Mouse (Mus musculus): ENCODE measurements around the gene Cnnm3. TPM values are rescaled to one million over a fixed set of nuclear protein-coding genes. Genes with fewer than 3 reads are reported as not detected.
A peak's percentile ranks its signal among the peaks of the same experiment; 100 is the strongest.

The Cnnm3 gene
- polyA plus RNA-seq, 1 experiment from 2014 or later = 4.3 TPM

- peaks cover 30% of the 10 kb centered on the region for H3K4me1 ChIP-seq (ENCODE audit: control insufficient read depth, insufficient read depth, low read length)
- no peak for ATAC-seq (ENCODE audit: low FRiP score)
Measured at GRCm38 (mm10) chr1:36555798-36556395, 44.2 kb downstream of the Cnnm3 start.

DNA sequence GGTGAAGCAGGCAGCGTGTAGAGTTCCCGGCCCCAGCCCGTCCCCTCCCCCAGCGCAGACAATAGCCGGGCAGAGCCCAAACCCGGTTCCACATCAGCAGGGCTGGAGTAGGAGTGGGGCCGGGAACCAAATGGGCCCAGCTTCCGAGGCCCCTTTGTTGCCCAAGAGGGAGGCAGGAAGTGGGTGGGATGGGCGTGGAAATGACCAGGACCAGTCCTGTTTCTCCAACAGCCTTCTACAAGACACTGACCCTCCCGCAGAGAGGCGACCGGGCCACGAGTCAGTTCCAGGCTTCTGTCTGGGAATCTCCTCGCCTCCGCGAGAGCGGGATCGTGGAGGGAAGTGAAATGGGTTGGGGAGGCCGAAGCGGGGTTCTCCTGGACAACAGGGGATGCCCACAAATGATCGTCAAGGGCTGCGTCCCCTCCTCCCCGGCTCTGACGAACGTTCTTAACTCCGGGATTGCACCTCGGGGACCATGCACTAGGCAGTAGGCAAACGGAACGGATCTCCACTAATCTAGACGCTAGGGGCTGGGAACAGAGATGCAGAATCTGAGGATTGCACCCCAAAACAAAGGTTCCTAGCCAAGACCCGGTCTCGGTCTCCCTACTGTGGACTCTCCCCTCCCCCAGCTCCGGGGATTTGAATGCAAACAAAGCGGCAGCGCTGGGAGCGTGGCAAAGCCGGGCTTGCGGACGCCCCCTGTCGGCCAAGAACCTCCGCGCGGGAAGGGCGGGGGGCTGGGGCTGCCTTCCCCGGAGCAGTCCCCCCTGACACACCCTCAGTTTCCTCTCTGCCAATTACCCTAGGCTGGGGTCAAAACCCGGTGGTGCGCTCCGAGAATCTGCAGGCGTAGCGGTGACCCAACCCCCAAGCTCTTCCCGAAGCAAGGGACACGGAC, 45.1 kb downstream of the Cnnm3 start:
- peak overlapping the region; percentile 99 for H3K4me2 ChIP-seq
- under 1% methylated on average over 47 of the region's 52 CpGs for WGBS
- ATAC-seq (ENCODE audit: low FRiP score) (peak; percentile 79), DNase-seq (ENCODE audit: low spot score, missing footprints) (peak; percentile 100)
- no peaks in the 10 kb centered on the region for H3K27me3 ChIP-seq (ENCODE audit: control insufficient read depth, insufficient read depth, low read length)
- H3K4me3 ChIP-seq (ENCODE audit: low read depth, low read length) = peak overlapping the region; percentile 96
- H3K9me3 ChIP-seq (ENCODE audit: control insufficient read depth, low read length) = no peaks in the 10 kb centered on the region
- peaks cover 26% of the 10 kb centered on the region for H3K36me3 ChIP-seq (ENCODE audit: control insufficient read depth, insufficient read depth, low read length)
- peak overlapping the region; percentile 97 for H3K9ac ChIP-seq (ENCODE audit: low read length)
- H3K4me1 ChIP-seq (ENCODE audit: control insufficient read depth, insufficient read depth, low read length) = peaks cover 30% of the 10 kb centered on the region
- H3K27ac ChIP-seq (ENCODE audit: low read depth, low read length) = peak overlapping the region; percentile 95

More at GRCm38 (mm10) chr1:36555798-36556395, 44.2 kb downstream of the Cnnm3 start:
- DNase-seq (ENCODE audit: low spot score, missing footprints) = peak; percentile 94
- H3K27me3 ChIP-seq (ENCODE audit: control insufficient read depth, insufficient read depth, low read length) = no peaks in the 10 kb centered on the region
- peak overlapping the region; percentile 99 for H3K4me2 ChIP-seq
- H3K36me3 ChIP-seq (ENCODE audit: control insufficient read depth, insufficient read depth, low read length) = peaks cover 31% of the 10 kb centered on the region
- no peaks in the 10 kb centered on the region for H3K9me3 ChIP-seq (ENCODE audit: control insufficient read depth, low read length)
- 8% methylated on average over 8 of the region's 8 CpGs for WGBS
- peak overlapping the region; percentile 96 for H3K4me3 ChIP-seq (ENCODE audit: low read depth, low read length)
- peak overlapping the region; percentile 97 for H3K9ac ChIP-seq (ENCODE audit: low read length)
- peak overlapping the region; percentile 95 for H3K27ac ChIP-seq (ENCODE audit: low read depth, low read length)

GRCm38 (mm10) chr1:36557457-36558011, 45.9 kb downstream of the Cnnm3 start:
- H3K4me2 ChIP-seq = peak overlapping the region; percentile 99
- no peaks in the 10 kb centered on the region for H3K27me3 ChIP-seq (ENCODE audit: control insufficient read depth, insufficient read depth, low read length)
- peak overlapping the region; percentile 95 for H3K27ac ChIP-seq (ENCODE audit: low read depth, low read length)
- WGBS = under 1% methylated on average over 44 of the region's 48 CpGs
- H3K4me1 ChIP-seq (ENCODE audit: control insufficient read depth, insufficient read depth, low read length) = peaks cover 30% of the 10 kb centered on the region
- peak; percentile 66 for ATAC-seq (ENCODE audit: low FRiP score)
- peaks cover 18% of the 10 kb centered on the region for H3K36me3 ChIP-seq (ENCODE audit: control insufficient read depth, insufficient read depth, low read length)
- H3K4me3 ChIP-seq (ENCODE audit: low read depth, low read length) = peak overlapping the region; percentile 96
- H3K9me3 ChIP-seq (ENCODE audit: control insufficient read depth, low read length) = no peaks in the 10 kb centered on the region
- H3K9ac ChIP-seq (ENCODE audit: low read length) = peak overlapping the region; percentile 97
- DNase-seq (ENCODE audit: low spot score, missing footprints) = peak; percentile 98

DNA sequence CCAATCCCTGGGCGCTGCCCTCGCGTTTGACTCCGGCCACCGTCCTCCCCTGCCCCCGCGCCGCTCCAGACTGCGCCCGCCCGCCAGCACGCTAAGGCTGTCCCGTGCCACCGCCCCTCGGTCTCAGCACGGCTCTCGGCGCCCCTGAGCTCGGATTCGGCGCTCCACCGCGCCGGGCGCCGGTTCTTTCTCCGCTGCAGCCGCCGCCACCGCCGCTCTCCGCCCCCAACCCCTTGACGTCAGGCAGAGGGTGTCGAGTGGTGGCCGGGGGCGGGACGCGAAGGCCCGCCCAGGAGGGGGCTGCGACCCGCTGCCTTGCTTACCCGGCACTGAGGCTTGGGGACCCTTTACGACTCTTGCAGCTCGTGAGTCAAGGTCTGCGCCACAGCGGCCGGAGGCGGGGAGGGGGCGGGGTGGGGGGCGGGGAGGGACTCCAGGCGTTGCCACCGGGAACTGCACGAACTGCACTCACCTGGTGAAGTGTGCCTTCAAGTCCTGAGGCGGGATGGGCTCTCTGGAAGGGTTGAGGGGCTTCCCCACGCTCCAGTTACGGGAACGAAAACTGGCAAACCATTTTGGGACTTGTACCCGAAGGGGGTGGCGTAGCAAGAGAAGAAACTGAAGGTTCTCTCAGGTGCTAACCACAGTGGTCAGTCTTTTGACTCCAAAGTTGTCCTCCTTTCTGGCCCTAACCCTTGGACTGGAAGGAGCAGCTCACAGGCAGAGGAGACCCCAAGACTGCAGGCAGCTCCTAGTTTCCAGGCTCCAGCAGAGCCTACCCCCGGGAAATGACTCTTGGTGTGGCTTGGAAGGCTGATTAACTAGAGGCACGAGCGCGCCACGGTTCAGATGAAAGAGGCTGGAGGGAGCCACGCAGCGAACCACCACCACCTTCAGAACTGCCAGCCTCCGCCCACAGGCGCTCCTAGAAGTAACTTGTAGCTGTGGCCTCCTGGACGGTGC, 46.6 kb downstream of the Cnnm3 start, which contains the start of gene Sema4c:
Gene Sema4c (minus strand): TSS at position 319 of the 963 bp plus-strand sequence.
- ATAC-seq (ENCODE audit: low FRiP score) (peak; percentile 71), DNase-seq (ENCODE audit: low spot score, missing footprints) (peak; percentile 95)
- Histone ChIP-seq H3K4me2 (peak within 1 kb of the TSS; percentile 99), H3K4me3 (ENCODE audit: low read depth, low read length) (peak within 1 kb of the TSS; percentile 96), H3K9me3 (ENCODE audit: control insufficient read depth, low read length) (no peaks in the 10 kb centered on the region), H3K9ac (ENCODE audit: low read length) (peak within 1 kb of the TSS; percentile 97), H3K36me3 (ENCODE audit: control insufficient read depth, insufficient read depth, low read length) (peaks cover 11% of the 10 kb centered on the region), H3K27ac (ENCODE audit: low read depth, low read length) (peak within 1 kb of the TSS; percentile 95), H3K27me3 (ENCODE audit: control insufficient read depth, insufficient read depth, low read length) (no peaks in the 10 kb centered on the region), H3K4me1 (ENCODE audit: control insufficient read depth, insufficient read depth, low read length) (peaks cover 30% of the 10 kb centered on the region)
- under 1% methylated on average over 68 of the region's 69 CpGs for WGBS

- ATAC-seq (ENCODE audit: low FRiP score) (no peak), DNase-seq (ENCODE audit: low spot score, missing footprints) (no peak)
- H3K9ac ChIP-seq (ENCODE audit: low read length) = peak overlapping the region; percentile 97; the same call in 1 of the 2 replicates
- H3K4me3 ChIP-seq (ENCODE audit: low read depth, low read length) = no peak overlapping the region
- peaks cover 4% of the 10 kb centered on the region; the same call in 1 of the 2 replicates for H3K36me3 ChIP-seq (ENCODE audit: control insufficient read depth, insufficient read depth, low read length)
- WGBS = 1% methylated on average over 4 of the region's 4 CpGs
- no peak overlapping the region for H3K27ac ChIP-seq (ENCODE audit: low read depth, low read length)
- H3K4me1 ChIP-seq (ENCODE audit: control insufficient read depth, insufficient read depth, low read length) = peaks cover 28% of the 10 kb centered on the region
- no peaks in the 10 kb centered on the region for H3K27me3 ChIP-seq (ENCODE audit: control insufficient read depth, insufficient read depth, low read length)
- peak overlapping the region; percentile 99 for H3K4me2 ChIP-seq
- H3K9me3 ChIP-seq (ENCODE audit: control insufficient read depth, low read length) = no peaks in the 10 kb centered on the region
Measured at GRCm38 (mm10) chr1:36559256-36559655, 47.6 kb downstream of the Cnnm3 start.

- WGBS = 68% methylated on average over 5 of the region's 5 CpGs
- no peaks in the 10 kb centered on the region for H3K36me3 ChIP-seq (ENCODE audit: control insufficient read depth, insufficient read depth, low read length)
- H3K4me1 ChIP-seq (ENCODE audit: control insufficient read depth, insufficient read depth, low read length) = peaks cover 22% of the 10 kb centered on the region
Measured at GRCm38 (mm10) chr1:36559888-36560287, 48.2 kb downstream of the Cnnm3 start.

GRCm38 (mm10) chr1:36560903-36561302, 49.2 kb downstream of the Cnnm3 start:
- no peak overlapping the region for H3K27ac ChIP-seq (ENCODE audit: low read depth, low read length)
- H3K27me3 ChIP-seq (ENCODE audit: control insufficient read depth, insufficient read depth, low read length) = no peaks in the 10 kb centered on the region
- no peak overlapping the region for H3K4me2 ChIP-seq
- 61% methylated on average over 6 of the region's 6 CpGs for WGBS
- H3K36me3 ChIP-seq (ENCODE audit: control insufficient read depth, insufficient read depth, low read length) = no peaks in the 10 kb centered on the region
- no peak for ATAC-seq (ENCODE audit: low FRiP score)
- H3K4me1 ChIP-seq (ENCODE audit: control insufficient read depth, insufficient read depth, low read length) = peaks cover 12% of the 10 kb centered on the region
- no peak overlapping the region for H3K4me3 ChIP-seq (ENCODE audit: low read depth, low read length)
- DNase-seq (ENCODE audit: low spot score, missing footprints) = no peak
- no peak overlapping the region for H3K9ac ChIP-seq (ENCODE audit: low read length)
- no peaks in the 10 kb centered on the region for H3K9me3 ChIP-seq (ENCODE audit: control insufficient read depth, low read length)

More at GRCm38 (mm10) chr1:36559888-36560287, 48.2 kb downstream of the Cnnm3 start:
- Histone ChIP-seq H3K9ac (ENCODE audit: low read length) (no peak overlapping the region), H3K4me3 (ENCODE audit: low read depth, low read length) (no peak overlapping the region), H3K9me3 (ENCODE audit: control insufficient read depth, low read length) (no peaks in the 10 kb centered on the region), H3K27ac (ENCODE audit: low read depth, low read length) (no peak overlapping the region), H3K27me3 (ENCODE audit: control insufficient read depth, insufficient read depth, low read length) (no peaks in the 10 kb centered on the region), H3K4me2 (no peak overlapping the region)
- no peak for ATAC-seq (ENCODE audit: low FRiP score)
- no peak for DNase-seq (ENCODE audit: low spot score, missing footprints)

DNA sequence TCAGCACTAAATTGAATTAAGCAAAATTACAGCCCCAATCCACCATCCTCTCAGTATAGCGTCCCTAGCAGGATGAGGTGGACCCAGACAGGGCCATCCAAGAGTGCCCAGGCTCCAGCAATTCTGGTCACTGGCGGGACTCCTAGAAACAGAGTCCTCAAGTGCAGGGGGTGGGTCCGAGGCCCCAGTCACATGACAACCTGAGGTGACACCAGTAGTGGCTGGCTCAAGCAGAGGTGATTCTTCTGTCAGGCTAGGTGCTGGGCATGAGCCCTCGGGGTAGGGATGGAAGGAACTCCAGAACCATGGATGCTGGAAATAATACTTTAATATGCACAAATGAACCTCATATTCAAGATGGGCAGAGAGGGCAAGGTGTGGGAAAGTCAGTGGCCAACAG, 50.7 kb downstream of the Cnnm3 start:
- H3K36me3 ChIP-seq (ENCODE audit: control insufficient read depth, insufficient read depth, low read length) = no peaks in the 10 kb centered on the region
- H3K4me3 ChIP-seq (ENCODE audit: low read depth, low read length) = no peak overlapping the region
- DNase-seq (ENCODE audit: low spot score, missing footprints) = no peak
- WGBS = 80% methylated on average over 4 of the region's 4 CpGs
- H3K4me1 ChIP-seq (ENCODE audit: control insufficient read depth, insufficient read depth, low read length) = peaks cover 14% of the 10 kb centered on the region
- no peak for ATAC-seq (ENCODE audit: low FRiP score)
- no peak overlapping the region for H3K27ac ChIP-seq (ENCODE audit: low read depth, low read length)
- H3K9ac ChIP-seq (ENCODE audit: low read length) = no peak overlapping the region
- H3K27me3 ChIP-seq (ENCODE audit: control insufficient read depth, insufficient read depth, low read length) = no peaks in the 10 kb centered on the region
- no peak overlapping the region for H3K4me2 ChIP-seq
- no peaks in the 10 kb centered on the region for H3K9me3 ChIP-seq (ENCODE audit: control insufficient read depth, low read length)
